Mouse (Mus musculus): ENCODE data around the gene Dars2.

DNA sequence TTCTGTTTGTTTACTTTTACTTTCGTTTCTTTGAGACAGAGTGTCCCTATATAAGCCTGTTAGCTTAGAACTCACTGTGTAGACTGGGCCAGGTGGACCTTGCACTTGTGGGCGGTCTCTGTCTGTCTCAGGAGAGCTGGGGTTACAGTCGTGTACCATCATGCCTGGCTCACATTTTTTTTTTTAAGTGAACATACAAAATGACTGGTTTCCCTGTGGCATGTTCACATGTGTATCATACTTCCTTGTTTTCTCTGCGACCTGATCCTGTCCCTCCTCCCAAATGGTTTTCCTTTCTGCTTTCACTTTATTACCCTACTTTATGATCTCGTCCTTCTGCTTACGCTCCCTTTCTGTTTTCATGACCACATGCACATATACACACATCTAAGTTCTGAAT, 5.8 kb upstream of the Dars2 start:
- TF ChIP-seq CTCF (IDR thresholded peaks at IDR 0.05; ENCODE audit: insufficient read depth, low read depth, low read length) = no peak
- TF ChIP-seq POLR2A (IDR thresholded peaks at IDR 0.05; ENCODE audit: insufficient read depth, low read depth, low read length) = no peak
